13 mouse cellular contexts compared by ENCODE assay signal in genomic region chr7:29225520-29225919, GRCm38 (mm10). TPM values are rescaled to one million over a fixed set of nuclear protein-coding genes. Genes with fewer than 3 reads are reported as not detected.
DNase-seq lines count a peak whose midpoint lies in the region; ATAC-seq and TF ChIP-seq lines count a peak whose summit lies in the region.
"Had no signal": no experiment of that assay in that cellular context is flagged by ENCODE, and none has a peak within 500 bp of the region (broad histone marks: within the 10 kb centered on the region; RNA-seq: fewer than 3 reads in every experiment).

No protein-coding gene starts in this region.

- peak overlapping the region; percentile 48 for H3K4me2 ChIP-seq in limb, embryonic 12.5 days
- peak overlapping the region; percentile 35 for H3K4me2 ChIP-seq in neural tube, embryonic 15.5 days

- no peaks in the 10 kb centered on the region for H3K9me3 ChIP-seq in heart, embryonic 10.5 days
- peaks cover 1% of the 10 kb centered on the region for H3K9me3 ChIP-seq in limb, embryonic 12.5 days
- no peaks in the 10 kb centered on the region for H3K9me3 ChIP-seq in neural tube, embryonic 15.5 days (replicated peaks)

- no peak overlapping the region for H3K9ac ChIP-seq in limb, embryonic 12.5 days (replicated peaks)
- no peak overlapping the region for H3K9ac ChIP-seq in neural tube, embryonic 15.5 days (replicated peaks)

- no peak for TF ChIP-seq CTCF in testis, adult 2 months (IDR thresholded peaks at IDR 0.05; ENCODE audit: control insufficient read depth, insufficient read depth, insufficient replicate concordance, low read depth, low read length)

- WGBS in heart, embryonic 10.5 days: 65% methylated on average over 13 of the region's 13 CpGs
- WGBS in limb, embryonic 12.5 days: 70% methylated on average over 13 of the region's 13 CpGs
- WGBS in neural tube, embryonic 15.5 days: 82% methylated on average over 13 of the region's 13 CpGs

- H3K27ac ChIP-seq in heart, embryonic 10.5 days: peak overlapping the region; percentile 30; the same call in 1 of the 2 replicates
- H3K27ac ChIP-seq in testis, adult 2 months (ENCODE audit: control insufficient read depth, insufficient read depth, low read depth, low read length): no peak overlapping the region
- H3K27ac ChIP-seq in limb, embryonic 12.5 days: no peak overlapping the region
- H3K27ac ChIP-seq in neural tube, embryonic 15.5 days (replicated peaks): no peak overlapping the region

- ATAC-seq in limb, embryonic 12.5 days (ENCODE audit: insufficient number of reproducible peaks, insufficient read depth, low FRiP score, low TSS enrichment, low read depth): peak; percentile 16; the same call in 1 of the 2 replicates
- ATAC-seq in neural tube, embryonic 15.5 days (ENCODE audit: low FRiP score): no peak

- peaks cover 17% of the 10 kb centered on the region for H3K4me1 ChIP-seq in heart, embryonic 10.5 days
- peaks cover 13% of the 10 kb centered on the region for H3K4me1 ChIP-seq in testis, adult 2 months (ENCODE audit: control insufficient read depth, insufficient read depth, low read length)
- H3K4me1 ChIP-seq in limb, embryonic 12.5 days (replicated peaks): peaks cover 11% of the 10 kb centered on the region
- H3K4me1 ChIP-seq in neural tube, embryonic 15.5 days: peaks cover 11% of the 10 kb centered on the region

- TF ChIP-seq POLR2A in testis, adult 2 months (IDR thresholded peaks at IDR 0.05; ENCODE audit: control insufficient read depth, low read depth, low read length): no peak

- peak overlapping the region; percentile 27; the same call in 1 of the 2 replicates for H3K4me3 ChIP-seq in heart, embryonic 10.5 days
- peak overlapping the region; percentile 13 for H3K4me3 ChIP-seq in testis, adult 2 months (ENCODE audit: control insufficient read depth, low read depth, low read length)
- 0 out of 2 replicates have a peak overlapping the region, but pooled peaks have one; percentile 11 for H3K4me3 ChIP-seq in limb, embryonic 12.5 days (replicated peaks)
- peak overlapping the region; percentile 5; the same call in 1 of the 2 replicates for H3K4me3 ChIP-seq in neural tube, embryonic 15.5 days (replicated peaks)

- DNase-seq in heart, embryonic 10.5 days (ENCODE audit: low spot score): no peak
- no peak for DNase-seq in heart, adult 18-20 months
- DNase-seq in testis, postnatal 14 days (ENCODE audit: low spot score): no peak
- DNase-seq in right cerebral cortex, postnatal 4 days: no peak
- DNase-seq in cerebellum, postnatal 4 days (ENCODE audit: low spot score in 2 of 2): no peak
- DNase-seq: B cell, adult 2 months; heart, postnatal 14 days; kidney, adult 8-10 months; left cerebral cortex, postnatal 4 days; lung, adult 2 months had no signal

- peaks cover 3% of the 10 kb centered on the region; the same call in 1 of the 2 replicates for H3K36me3 ChIP-seq in heart, embryonic 10.5 days
- H3K36me3 ChIP-seq in testis, adult 2 months (ENCODE audit: control insufficient read depth, insufficient read depth, low read length): no peaks in the 10 kb centered on the region
- H3K36me3 ChIP-seq in limb, embryonic 12.5 days: no peaks in the 10 kb centered on the region
- H3K36me3 ChIP-seq in neural tube, embryonic 15.5 days: no peaks in the 10 kb centered on the region

- H3K27me3 ChIP-seq in heart, embryonic 10.5 days (ENCODE audit: insufficient read depth, poor library complexity, severe bottlenecking): peaks cover 14% of the 10 kb centered on the region
- H3K27me3 ChIP-seq in testis, adult 2 months (ENCODE audit: control insufficient read depth, insufficient read depth, low read length): no peaks in the 10 kb centered on the region
- H3K27me3 ChIP-seq in limb, embryonic 12.5 days: peaks cover 18% of the 10 kb centered on the region
- peaks cover 10% of the 10 kb centered on the region for H3K27me3 ChIP-seq in neural tube, embryonic 15.5 days (replicated peaks)

RNA-seq across cellular contexts. Expression of gene Kcnk6, which starts 6.8 kb away (rescaled TPM):
- 1.7 and 2.4 TPM in 2 replicates for polyA plus RNA-seq in heart, embryonic 10.5 days (2016; fragmentation: Nextera tagmentation; extraction: Ambion mirVana)
- 1 to 10 TPM; 2.7 to 2.9 TPM for total RNA-seq in heart, adult 18-20 months (2021)
- polyA plus RNA-seq in testis, adult 2 months (2012; rRNA removed): 4.8 and 5.8 TPM in 2 replicates
- polyA plus RNA-seq in limb, embryonic 12.5 days (2016; fragmentation: Nextera tagmentation; extraction: Ambion mirVana): 1.0 and 1.4 TPM in 2 replicates
- polyA plus RNA-seq in neural tube, embryonic 15.5 days (2015; fragmentation: Nextera tagmentation; extraction: Ambion mirVana): 0.54 and 1.4 TPM in 2 replicates

RNA-seq across cellular contexts. Expression of gene Catsperg1, which starts 11.7 kb away (rescaled TPM):
- 0.14 and 0.59 TPM in 2 replicates for polyA plus RNA-seq in heart, embryonic 10.5 days (2016; fragmentation: Nextera tagmentation; extraction: Ambion mirVana)
- total RNA-seq in heart, adult 18-20 months (2021): under 1 TPM in 1 of 2 experiments, not detected in 1; 0.89 TPM
- polyA plus RNA-seq in testis, adult 2 months (2012; rRNA removed): 222 and 254 TPM in 2 replicates
- 0.56 and 0.69 TPM in 2 replicates for polyA plus RNA-seq in limb, embryonic 12.5 days (2016; fragmentation: Nextera tagmentation; extraction: Ambion mirVana)
- 1.9 and 4.4 TPM in 2 replicates for polyA plus RNA-seq in neural tube, embryonic 15.5 days (2015; fragmentation: Nextera tagmentation; extraction: Ambion mirVana)

RNA-seq across cellular contexts. Expression of gene Yif1b, which starts 12.6 kb away (rescaled TPM):
- 126 and 131 TPM in 2 replicates for polyA plus RNA-seq in heart, embryonic 10.5 days (2016; fragmentation: Nextera tagmentation; extraction: Ambion mirVana)
- total RNA-seq in heart, adult 18-20 months (2021): 10 to 100 TPM; 66.3 to 69.2 TPM
- 321 and 371 TPM in 2 replicates for polyA plus RNA-seq in testis, adult 2 months (2012; rRNA removed)
- polyA plus RNA-seq in limb, embryonic 12.5 days (2016; fragmentation: Nextera tagmentation; extraction: Ambion mirVana): 104 and 105 TPM in 2 replicates
- polyA plus RNA-seq in neural tube, embryonic 15.5 days (2015; fragmentation: Nextera tagmentation; extraction: Ambion mirVana): 112 and 113 TPM in 2 replicates

RNA-seq across cellular contexts. Expression of gene 2200002D01Rik, which starts 22.7 kb away (rescaled TPM):
- 8.2 and 9.7 TPM in 2 replicates for polyA plus RNA-seq in heart, embryonic 10.5 days (2016; fragmentation: Nextera tagmentation; extraction: Ambion mirVana)
- total RNA-seq in heart, adult 18-20 months (2021): 1 to 10 TPM in 1 of 2 experiments, under 1 TPM in 1; 0.77 to 1.6 TPM
- polyA plus RNA-seq in testis, adult 2 months (2012; rRNA removed): 0.15 and 0.29 TPM in 2 replicates
- 2.5 and 2.7 TPM in 2 replicates for polyA plus RNA-seq in limb, embryonic 12.5 days (2016; fragmentation: Nextera tagmentation; extraction: Ambion mirVana)
- polyA plus RNA-seq in neural tube, embryonic 15.5 days (2015; fragmentation: Nextera tagmentation; extraction: Ambion mirVana): 1.4 and 12.8 TPM in 2 replicates

RNA-seq across cellular contexts. Expression of gene Psmd8, which starts 45.0 kb away (rescaled TPM):
- polyA plus RNA-seq in heart, embryonic 10.5 days (2016; fragmentation: Nextera tagmentation; extraction: Ambion mirVana): 244 and 267 TPM in 2 replicates
- total RNA-seq in heart, adult 18-20 months (2021): 100 to 1,000 TPM; 119 to 124 TPM
- 362 and 383 TPM in 2 replicates for polyA plus RNA-seq in testis, adult 2 months (2012; rRNA removed)
- polyA plus RNA-seq in limb, embryonic 12.5 days (2016; fragmentation: Nextera tagmentation; extraction: Ambion mirVana): 292 and 305 TPM in 2 replicates
- polyA plus RNA-seq in neural tube, embryonic 15.5 days (2015; fragmentation: Nextera tagmentation; extraction: Ambion mirVana): 266 and 278 TPM in 2 replicates

Comparison
In these comparisons a context has a peak if more than half of its experiments do, and no peak if none do; other contexts are left out.
1. RNA of gene Catsperg1, which starts 11.7 kb away (polyA plus RNA-seq): 222 to 254 TPM in testis, adult 2 months; 1.9 to 4.4 TPM in neural tube, embryonic 15.5 days, 0.56 to 0.69 TPM in limb, embryonic 12.5 days and 0.14 to 0.59 TPM in heart, embryonic 10.5 days; every median in the first group is over 10 times any median in the second.
2. Peak in every context shown above with its lines, with median percentiles within 50 percentile points of each other: H3K4me3 ChIP-seq.